Mouse (Mus musculus) c-Kit-negative CD71-positive TER-119-positive erythroid progenitor cells, embryonic 14.5 days (primary cell): ENCODE measurements around the gene Ip6k3.
A peak's percentile ranks its signal among the peaks of the same experiment; 100 is the strongest.

ENCODE experiments used
- DNase-seq: peaks from one replicate; pipeline ENCODE4 v3.0.0-alpha.2; 2013; ENCODE audit warnings: low read depth, low spot score

Ip6k3 gene

DNA sequence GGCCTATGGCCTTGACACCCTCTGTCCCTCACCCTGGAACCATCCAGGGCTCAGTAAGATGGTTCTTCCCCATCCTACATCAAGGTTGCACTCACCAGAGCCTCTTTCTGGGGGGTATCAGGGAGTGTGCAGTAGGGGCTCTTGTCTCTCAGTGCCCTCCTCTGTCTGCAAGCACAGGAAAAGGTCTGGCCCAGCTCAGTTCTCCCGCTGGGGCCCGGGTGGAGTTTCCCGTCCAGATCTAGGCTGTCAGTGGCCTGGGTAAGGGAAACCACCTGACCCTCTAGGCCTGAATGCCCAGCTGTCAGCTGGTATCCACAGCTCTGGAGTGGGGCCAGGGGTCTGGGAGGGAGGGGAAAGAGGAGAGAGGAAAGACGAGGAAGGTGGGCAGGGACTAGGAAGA, at the start of gene Ip6k3:
TSS of gene Ip6k3 (minus strand) at position 251 of the 400 bp plus-strand sequence.
- DNase-seq, result no peak

DNA sequence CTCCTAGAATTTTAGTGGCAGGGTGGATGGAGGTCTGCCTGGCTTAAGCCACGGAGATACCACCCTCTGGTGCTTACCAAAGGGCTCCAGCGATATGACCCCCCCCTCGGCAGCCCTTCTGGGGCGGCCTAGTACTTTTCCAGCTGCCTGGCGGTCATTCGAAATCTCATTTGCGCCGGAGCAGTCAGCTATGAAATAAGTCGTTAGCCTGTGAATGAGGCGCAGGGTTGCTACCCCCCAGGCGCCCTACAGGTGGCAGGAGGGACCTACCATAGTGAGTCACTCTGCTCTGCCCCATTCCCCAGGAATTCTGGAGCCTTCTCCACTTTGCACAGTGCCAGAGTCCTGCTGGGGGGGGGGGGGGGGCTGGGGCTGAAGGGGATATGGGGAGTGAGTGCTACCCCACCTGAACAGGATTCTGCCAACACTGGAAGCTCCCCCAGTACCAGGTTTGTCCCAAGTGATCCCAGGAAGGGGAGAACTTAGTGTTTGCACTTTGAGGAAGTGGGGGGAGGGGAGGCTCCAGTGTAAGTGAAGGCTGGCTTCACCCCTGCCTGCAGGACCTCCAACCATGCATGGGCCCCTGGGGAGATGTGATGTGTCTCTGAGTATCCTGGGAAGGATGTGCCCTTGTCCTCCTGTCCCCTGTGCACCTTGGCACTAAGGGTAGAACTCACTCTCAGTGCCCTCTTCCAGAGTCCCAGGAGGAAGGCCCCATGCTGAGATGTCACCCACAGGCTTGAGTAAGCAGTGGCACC, 45.4 kb upstream of the Ip6k3 start:
- DNase-seq, result no peak

DNA sequence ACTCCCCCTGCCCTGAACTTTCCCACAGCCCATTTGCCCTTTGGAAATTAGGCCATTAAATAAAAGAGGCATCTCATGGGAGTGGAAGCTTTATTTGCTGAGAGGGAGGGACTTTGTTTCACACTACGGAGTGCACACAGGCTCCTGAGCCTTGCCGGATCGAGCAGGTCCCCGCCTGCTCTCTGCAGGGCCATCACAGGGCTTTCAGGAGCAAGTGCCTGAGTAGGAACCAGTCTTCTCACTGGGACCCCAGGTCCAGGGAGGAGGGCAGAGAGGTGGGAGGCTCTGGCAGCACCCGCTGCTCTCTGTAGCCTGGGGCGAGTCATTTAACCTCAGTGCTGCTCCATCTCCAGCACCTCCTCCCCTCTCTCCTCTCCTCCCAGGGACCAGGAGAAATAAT, 44.4 kb upstream of the Ip6k3 start:
- no peak for DNase-seq

DNA sequence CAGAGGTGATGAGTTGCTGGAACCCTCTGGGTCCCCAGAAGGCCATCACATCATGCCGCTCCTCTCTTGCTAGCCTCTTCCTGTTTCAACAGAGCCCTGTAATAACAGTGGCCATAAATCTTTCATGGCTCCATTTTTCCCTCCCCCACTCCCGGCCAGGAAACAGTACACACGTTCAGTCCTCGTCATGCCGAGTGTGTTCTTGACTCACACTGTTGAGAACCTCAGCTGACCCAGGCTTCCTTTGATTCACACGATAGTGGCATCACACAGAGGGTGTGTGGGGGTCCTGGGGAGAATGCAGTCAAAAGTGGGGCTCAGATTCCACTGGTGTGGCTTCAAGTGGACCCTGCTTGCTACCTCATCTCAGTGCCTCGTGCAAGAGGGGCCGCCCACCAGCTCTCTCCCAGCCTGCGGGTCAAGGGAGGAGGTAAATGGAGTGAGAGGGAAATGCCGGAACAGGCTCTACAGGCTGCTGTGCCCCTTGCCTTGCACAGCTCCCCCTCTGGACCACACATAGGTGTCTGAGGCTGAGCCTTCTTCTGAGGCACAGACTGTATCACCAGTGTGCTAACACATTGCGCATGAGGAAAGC, 39.6 kb upstream of the Ip6k3 start:
- DNase-seq, result no peak

DNA sequence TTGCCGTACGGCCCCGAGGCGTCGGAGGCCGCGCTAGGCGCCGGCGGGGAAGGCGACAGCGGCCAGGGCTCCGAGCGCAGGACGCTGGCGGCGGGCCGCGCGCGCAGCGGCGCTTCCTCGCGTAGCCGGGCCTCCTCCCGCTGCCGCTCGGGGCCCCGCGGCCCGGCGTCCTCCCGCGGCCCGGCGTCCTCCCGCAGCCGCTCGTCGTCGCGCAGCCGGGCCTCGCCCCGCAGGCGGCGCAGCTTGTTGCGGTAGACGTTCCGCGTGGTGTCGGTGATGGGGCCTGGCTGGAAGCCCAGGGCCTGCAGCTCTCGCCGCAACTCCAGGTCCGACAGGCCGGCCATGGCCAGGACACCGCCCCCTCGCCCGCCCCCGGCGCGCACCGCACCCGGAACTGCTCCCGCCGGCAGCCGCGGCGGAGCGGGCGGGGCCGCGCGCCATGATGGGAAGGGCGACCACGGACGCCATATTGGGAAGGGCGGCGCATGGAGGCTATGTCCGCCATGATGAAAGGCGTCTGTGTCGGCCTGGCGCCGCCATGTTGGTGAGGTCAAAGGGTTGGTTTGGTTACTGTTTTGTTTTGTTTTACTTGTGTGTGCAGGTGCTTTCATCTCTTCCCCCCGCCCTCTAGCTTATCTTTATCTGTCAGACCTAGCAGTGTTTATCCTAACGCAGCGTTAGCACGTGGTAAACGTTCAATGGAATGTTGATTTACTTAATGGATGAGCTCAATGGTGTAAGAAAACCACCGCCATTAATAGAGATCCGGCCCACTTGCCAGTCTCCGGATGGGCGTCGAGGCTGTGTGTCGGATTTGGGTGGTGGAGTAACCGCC, 36.7 kb upstream of the Ip6k3 start, which contains the start of gene Lemd2:
TSS of gene Lemd2 (minus strand) at position 395 of the 835 bp plus-strand sequence.
- peak; percentile 94 for DNase-seq

DNA sequence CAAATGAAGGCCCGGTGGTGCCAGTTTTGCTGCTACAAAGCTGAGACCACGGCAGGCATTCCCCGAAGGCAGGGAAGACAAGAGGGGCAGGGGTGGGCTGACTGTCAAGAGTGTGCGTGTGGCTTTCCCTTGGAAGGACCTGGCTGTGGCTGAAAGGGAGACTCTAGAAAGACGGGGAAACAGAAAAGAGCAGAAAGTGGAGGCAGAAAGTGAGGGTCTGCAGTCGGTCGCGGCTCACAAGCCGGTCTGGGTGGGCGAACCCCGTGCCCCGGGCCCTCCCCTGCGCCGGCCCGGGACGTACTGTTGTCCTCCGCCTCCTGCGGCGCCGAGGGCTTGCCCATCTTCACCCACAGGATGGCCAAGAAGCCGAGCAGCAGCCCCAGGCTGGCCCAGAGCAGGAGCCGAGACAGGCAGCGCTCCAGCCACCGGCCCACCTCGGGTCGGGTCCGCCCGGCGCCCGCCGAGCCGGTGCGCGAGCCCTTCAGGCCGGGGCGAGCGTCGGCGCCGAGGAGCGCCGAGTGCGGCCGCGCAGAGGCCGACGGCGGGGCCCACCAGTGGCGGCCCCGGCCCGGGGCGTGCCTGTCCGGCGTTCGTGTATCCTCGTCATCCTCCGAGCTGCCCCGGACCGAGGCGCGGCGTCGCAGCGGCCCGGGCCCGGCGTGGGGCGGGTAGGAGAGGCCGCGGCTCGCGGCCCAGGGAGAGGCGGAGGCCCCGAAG, 35.9 kb upstream of the Ip6k3 start:
- peak; percentile 33 for DNase-seq

DNA sequence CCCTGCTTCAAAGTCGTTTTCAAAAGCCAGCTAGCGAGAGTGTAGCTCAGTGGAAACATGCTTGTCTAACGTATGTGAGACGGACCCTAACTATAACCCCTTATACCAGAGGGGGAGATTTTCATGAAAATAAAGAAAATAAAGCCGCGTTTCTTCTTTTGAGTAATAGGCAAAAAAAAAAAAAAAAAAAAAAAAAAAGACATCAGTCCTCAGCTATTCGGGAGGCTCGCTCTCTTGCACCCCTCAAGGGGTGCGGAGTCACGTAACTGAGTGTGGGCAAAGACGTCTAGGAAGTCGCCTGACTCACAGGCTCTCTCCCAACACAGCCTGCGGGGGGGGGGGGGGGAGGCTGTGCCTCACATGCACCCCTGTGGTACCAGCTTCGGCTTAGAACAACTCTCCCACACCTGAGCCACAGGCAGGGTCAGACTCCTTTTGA, 35.3 kb upstream of the Ip6k3 start:
- DNase-seq, result no peak

DNA sequence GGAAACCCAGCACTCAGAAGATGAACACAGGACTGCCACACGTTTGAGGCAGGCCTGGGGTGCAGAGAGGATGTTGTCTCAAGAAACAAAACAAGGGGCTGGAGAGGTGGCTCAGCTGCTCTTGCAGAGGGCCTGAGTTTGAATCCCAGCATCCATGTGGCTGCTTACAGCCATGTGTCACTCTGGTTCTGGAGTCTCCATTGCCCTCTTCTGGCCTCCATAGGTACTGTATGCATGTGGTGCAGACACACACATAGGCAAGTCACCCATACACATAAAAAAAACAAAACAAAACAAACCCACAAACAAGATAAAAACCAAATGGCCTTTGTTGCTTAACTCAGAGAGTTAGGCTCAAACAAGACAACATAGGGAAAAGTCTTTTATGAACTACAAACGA, 34.4 kb upstream of the Ip6k3 start:
- DNase-seq, result peak; percentile 36

DNA sequence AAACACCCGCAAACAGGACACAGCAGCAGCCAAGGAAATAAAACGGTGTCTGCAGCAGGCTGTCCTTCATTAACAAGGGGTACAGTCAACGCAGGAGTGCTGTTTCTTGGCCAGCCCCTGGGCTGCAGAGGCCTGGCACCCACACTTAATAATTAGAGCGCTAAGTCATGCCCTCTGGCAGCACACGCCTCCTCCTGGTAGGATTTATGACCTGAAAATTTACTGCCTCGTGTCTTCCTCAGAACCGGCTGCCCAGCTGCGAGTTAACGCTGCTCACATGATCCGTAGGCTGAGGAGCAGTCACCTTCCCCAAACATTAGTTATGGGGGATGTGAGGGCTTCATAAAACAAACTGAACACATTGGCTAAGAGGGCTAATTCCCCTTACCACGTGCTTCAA, 33.2 kb upstream of the Ip6k3 start:
- no peak for DNase-seq

DNA sequence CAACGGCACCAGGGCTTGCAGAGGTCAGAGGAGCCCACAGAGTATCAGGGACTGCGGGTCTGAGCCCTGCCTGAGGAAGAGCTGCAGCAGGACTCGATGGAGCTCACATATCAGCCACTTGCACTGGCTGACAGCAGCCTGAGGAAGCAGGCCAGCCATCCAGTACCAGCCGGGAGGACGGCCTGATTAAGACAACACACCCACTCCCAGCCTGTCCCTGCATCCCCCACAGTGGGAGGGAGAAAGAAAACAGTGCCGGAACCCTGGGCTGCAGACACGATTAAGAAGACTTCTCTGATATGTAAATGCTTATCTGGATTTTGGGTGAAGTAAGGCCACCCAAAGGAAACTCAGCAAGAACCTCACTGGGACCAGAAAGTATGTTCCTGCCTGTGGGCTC, 32.3 kb upstream of the Ip6k3 start:
- DNase-seq, result no peak

DNA sequence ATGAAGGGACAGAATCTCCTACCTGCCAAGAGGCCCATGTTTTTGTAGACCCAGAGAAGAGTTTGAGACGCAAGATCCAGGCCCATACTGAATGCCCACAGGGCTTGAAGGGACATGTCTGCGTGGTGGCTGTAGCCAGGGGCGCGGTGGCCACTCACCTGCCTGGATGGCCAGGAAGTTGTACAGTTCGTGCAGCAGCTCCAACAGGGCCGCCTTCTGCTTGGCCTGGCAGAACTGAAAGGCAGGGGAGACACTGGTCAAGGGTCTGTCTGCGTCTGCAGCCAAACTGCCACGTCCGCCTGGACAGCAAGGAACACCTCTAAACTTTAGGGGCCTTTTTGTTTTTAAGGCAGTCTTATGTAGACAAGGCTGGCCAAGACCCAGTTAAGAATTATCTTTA, 31.6 kb upstream of the Ip6k3 start:
- no peak for DNase-seq

DNA sequence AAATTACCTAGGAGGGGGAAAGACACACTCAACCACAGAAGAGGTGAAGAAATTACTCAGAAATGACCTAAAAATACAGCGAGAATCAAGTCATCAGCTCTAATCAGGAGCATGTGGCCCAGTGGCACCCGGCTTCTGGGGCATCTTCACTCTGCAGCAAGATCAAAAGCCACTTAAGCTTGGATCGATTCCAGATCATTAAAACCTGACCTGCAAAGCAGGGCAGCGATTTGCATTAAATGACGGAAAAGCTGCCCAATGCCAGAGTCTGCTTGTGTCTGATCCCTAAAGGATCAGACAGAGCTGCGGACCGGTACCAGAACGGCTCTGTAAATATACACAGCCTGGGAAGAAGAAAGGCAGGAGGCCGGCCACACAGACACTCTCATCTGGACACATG, 28.6 kb upstream of the Ip6k3 start:
- no peak for DNase-seq

DNA sequence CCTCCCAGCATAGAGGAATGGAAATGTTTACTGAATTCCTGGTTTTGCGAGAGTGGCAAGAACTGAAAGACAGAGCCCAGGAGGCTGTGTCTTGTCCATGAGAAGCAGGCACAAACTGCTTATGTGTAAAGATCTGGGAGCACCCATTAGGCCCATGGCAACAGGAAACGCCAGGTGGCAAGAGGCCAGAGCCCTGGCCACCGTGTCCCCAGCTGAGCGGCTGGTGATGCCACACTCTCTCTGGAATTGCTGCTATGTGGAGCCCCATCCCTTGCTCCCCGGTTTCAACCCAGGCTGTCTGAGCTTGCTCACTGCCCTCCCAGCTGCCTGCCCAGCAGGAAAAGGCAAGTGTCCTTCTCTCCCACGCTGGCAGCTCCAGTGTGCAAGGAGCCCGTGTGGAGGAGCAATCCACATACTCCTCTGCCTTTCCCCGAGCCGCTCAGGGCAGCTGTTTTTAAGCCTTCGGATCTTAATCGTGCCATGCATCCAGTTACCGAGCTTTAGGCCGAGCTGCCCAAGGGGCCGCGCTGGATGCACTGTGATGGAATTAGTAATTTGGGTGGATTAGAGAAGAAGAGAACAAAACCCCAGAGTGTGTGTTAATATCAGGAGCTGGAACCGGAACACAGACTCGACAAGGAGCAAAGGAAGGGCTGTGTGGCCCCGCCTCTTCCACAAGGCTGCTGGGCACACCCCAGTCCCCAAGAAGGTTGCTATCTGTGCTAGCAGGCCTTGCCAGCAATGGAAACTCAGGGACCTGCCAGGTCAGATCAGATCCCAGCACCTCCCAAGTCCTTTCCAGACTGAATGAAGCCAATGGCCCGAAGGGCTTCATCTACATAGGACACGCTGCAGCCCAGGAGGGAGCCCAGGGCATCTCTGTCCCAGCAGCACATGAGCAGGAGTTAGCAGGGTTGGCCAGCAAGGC, 26.9 kb upstream of the Ip6k3 start:
- peak; percentile 46 for DNase-seq

DNA sequence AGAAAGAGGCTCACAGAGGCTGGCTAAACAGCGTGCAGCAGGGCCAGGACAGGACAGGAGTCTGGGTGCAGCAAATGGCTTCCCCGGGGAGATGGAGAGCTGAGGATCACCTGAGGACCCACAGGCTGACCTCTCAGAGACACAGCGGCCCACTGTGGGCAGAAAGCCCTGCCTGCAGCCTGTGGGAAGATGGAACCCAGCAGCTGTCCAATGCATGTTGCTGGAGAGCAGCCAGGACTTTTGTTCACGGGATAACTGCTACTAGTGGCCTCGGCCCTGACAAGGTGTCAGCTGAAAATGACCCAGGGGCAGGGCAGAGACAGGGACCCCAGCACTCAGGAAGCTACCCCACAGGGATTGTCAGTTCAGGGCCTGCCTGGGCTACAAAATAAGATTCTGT, 24.2 kb upstream of the Ip6k3 start:
- DNase-seq, result no peak

DNA sequence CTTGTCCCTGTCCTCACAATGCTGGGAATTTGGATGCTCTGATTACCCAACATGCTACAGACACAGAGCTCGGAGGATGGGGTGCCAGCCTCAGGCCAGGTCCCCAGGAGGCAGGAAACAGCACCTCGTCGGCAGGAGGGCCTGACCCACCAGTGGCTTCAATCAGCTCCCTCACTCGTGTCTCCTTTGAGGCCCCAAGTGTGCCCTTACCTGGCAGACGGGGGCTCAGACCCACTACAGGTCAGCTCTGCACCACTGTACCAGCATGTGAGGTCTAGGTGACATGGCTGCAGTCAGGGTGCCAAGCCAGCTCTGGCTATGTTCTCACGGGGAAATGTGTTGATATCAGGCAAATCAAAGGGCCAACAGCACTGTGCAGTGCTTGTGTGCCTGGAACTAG, 23.6 kb upstream of the Ip6k3 start:
- no peak for DNase-seq

DNA sequence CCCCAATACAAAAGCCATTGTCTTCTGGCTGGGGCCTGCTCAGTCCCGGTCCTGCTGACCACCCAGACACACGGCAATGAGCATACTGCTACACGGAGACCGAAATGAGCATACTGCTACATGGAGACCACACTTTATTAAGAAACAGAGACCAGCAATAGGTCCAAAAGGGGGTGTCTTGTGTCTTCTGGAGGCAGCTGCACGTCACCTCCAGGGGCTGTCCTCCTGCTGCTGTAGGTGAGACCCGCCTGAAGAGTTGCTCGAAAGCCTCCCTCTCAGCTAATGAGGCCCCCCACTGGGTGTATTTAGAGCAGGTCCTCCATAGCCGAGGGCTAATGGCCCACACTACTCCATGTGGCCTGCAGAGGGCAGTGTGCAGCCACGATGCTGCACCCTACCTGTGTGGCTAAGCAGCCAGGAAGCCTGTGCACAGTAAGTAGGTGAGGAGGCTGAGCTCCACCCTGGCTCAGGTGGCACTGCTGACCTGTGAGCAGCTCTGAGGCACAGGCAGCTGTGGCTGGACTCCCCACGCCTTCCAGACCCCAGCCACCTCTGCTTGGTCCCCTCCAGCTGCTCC, 22.1 kb upstream of the Ip6k3 start:
- DNase-seq, result no peak

DNA sequence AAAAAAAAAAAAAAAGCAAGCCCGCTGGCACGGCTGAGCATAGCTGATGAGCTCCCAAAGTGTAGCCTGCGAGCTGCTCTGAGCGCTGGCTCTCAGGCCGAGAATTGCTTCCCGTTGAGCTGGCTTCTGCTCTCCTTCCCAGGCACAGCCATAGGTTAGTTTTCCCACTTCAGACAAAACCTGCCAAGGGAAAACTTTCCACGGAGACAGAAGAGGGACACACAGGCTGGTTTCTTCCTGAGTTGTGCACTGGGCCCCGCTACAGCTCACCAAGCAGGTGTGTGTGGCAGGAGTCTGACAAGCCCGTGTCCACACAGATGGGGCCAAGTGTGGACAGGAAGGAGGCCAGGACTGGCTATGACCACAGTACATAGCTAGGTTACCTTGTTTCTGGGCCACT, 21.3 kb upstream of the Ip6k3 start:
- no peak for DNase-seq

DNA sequence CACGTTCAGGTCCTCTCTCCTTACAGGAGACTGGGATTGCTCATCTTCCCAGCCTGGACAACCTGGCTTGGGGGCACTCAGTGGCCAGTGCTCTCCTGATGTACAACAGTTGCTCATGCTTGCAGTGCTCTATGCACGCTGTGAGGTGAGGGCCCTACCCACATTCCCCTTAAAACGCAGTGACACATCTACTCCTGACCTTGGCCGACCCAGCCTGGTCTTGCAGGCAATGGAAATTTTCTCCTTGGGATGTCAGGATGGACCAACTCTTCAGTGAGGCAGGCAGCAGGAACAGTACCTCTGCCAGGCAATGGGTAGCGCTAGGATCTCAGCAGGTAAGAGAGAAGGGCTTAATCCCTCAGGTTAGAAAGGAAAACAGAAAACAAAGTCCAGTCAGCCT, 19.5 kb upstream of the Ip6k3 start:
- no peak for DNase-seq

DNA sequence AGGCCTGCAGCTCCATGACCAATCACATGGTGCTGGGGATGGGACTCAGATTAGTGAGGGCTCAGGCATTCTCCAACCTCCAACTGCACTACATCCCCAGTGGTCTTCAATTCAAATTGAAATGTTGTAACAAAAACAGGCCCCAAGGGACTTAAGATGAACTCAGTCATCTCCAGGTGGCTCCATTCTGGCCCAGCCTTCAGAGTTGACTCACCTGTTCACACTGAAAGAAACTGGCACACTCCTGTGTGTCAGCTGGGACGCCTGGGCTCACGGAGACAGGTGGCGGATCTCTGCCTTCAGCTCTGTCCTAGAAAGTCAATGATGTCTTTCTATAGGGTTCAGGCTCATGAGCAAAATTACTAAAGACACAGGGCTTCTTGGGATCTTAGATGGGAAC, 18.5 kb upstream of the Ip6k3 start:
- no peak for DNase-seq

DNA sequence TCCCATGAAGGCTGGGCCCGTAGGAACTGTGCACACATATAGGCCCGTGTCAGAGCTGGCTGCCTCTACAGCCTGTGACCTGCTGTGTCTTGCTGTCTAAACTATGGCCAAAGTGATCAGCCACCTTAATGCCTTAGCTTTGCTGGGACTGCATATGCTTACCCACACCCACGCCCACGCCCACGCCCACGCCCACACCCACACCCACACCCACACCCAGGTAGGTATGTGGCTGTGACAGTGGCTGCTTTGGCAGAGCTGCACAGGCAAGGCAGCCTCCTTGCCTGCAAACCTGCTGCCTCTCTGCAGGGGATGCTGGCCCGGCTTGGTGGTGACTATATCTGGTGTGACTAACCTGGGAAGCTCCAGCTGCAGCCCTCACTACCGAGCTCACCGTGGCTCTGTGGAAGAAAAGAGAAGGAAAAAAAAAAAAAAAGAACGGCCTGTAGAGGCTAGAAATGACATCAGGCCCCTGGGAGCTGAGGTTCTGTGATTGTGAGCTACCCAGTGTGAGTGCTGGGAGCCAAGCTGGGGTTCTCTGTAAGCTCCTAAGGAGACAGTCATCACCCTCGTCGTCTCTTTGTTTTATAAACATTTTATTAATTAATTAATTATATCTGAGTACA, 16.2 kb upstream of the Ip6k3 start:
- DNase-seq, result no peak
